Mouse (Mus musculus) adrenal gland, postnatal 10 days (tissue): Measurements from ENCODE around the gene Rgs6. TPM values are rescaled to one million over a fixed set of nuclear protein-coding genes. Genes with fewer than 3 reads are reported as not detected.
A peak's percentile ranks its signal among the peaks of the same experiment; 100 is the strongest.

ENCODE experiments used
- DNase-seq: peaks from one replicate; pipeline ENCODE4 v3.0.0; 2021; ENCODE audit warnings: mixed read lengths
- total RNA-seq, 2 experiments: library from RNA; stranded (reverse); gene quantifications; 2 replicates each; pipeline ENCODE4 v1.2.3; 2021

Gene Rgs6
- total RNA-seq, 2 experiments from 2014 or later, result 2.1 to 3.1 TPM

GRCm38 (mm10) chr12:83034859-83035569 is 446.9 kb downstream of the Rgs6 start:
- DNase-seq, result no peak

- no peak for DNase-seq
Observed at GRCm38 (mm10) chr12:83037798-83038560, 449.9 kb downstream of the Rgs6 start.

GRCm38 (mm10) chr12:83038779-83039178 is 450.7 kb downstream of the Rgs6 start:
- DNase-seq, result no peak

GRCm38 (mm10) chr12:83039859-83040258 is 451.8 kb downstream of the Rgs6 start:
- DNase-seq, result no peak

GRCm38 (mm10) chr12:83043980-83044620 is 456.0 kb downstream of the Rgs6 start:
- DNase-seq, result no peak

- no peak for DNase-seq
Observed at GRCm38 (mm10) chr12:83044621-83044990, 456.5 kb downstream of the Rgs6 start.

GRCm38 (mm10) chr12:83045001-83045531 is 457.0 kb downstream of the Rgs6 start:
- peak; percentile 52 for DNase-seq

GRCm38 (mm10) chr12:83046734-83047133 is 458.6 kb downstream of the Rgs6 start:
- peak; percentile 58 for DNase-seq

- DNase-seq, result no peak
Observed at GRCm38 (mm10) chr12:83047710-83048109, 459.6 kb downstream of the Rgs6 start.

- no peak for DNase-seq
Observed at GRCm38 (mm10) chr12:83050514-83050913, 462.4 kb downstream of the Rgs6 start.

- DNase-seq, result no peak
Observed at GRCm38 (mm10) chr12:83052391-83052790, 464.3 kb downstream of the Rgs6 start.

GRCm38 (mm10) chr12:83055690-83056089 is 467.6 kb downstream of the Rgs6 start:
- no peak for DNase-seq

GRCm38 (mm10) chr12:83066426-83066825 is 478.3 kb downstream of the Rgs6 start:
- DNase-seq, result no peak

GRCm38 (mm10) chr12:83070848-83071247 is 482.8 kb downstream of the Rgs6 start:
- DNase-seq, result no peak

GRCm38 (mm10) chr12:83072181-83072887 is 484.2 kb downstream of the Rgs6 start:
- no peak for DNase-seq

- DNase-seq, result peak; percentile 63
Observed at GRCm38 (mm10) chr12:83072951-83073878, 485.1 kb downstream of the Rgs6 start.

- DNase-seq, result no peak
Observed at GRCm38 (mm10) chr12:83073879-83074368, 485.8 kb downstream of the Rgs6 start.

- no peak for DNase-seq
Observed at GRCm38 (mm10) chr12:83076179-83076578, 488.1 kb downstream of the Rgs6 start.

- no peak for DNase-seq
Observed at GRCm38 (mm10) chr12:83077486-83077885, 489.4 kb downstream of the Rgs6 start.

- no peak for DNase-seq
Observed at GRCm38 (mm10) chr12:83083427-83083826, 495.3 kb downstream of the Rgs6 start.

- no peak for DNase-seq
Observed at GRCm38 (mm10) chr12:83084614-83085013, 496.5 kb downstream of the Rgs6 start.
